Mouse (Mus musculus) ovary, adult 18-20 months (tissue): Measurements from ENCODE around the gene Cttn.

Source experiments
- DNase-seq: peaks from one replicate; pipeline ENCODE4 v3.0.0; 2022; ENCODE audit warnings: low spot score, mixed read lengths

Cttn gene

GRCm38 (mm10) chr7:144449637-144450570 is 20.9 kb downstream of the Cttn start:
- peak; percentile 75 for DNase-seq

GRCm38 (mm10) chr7:144448186-144448585 is 22.6 kb downstream of the Cttn start:
- DNase-seq: no peak

GRCm38 (mm10) chr7:144447146-144447545 is 23.7 kb downstream of the Cttn start:
- no peak for DNase-seq

DNA sequence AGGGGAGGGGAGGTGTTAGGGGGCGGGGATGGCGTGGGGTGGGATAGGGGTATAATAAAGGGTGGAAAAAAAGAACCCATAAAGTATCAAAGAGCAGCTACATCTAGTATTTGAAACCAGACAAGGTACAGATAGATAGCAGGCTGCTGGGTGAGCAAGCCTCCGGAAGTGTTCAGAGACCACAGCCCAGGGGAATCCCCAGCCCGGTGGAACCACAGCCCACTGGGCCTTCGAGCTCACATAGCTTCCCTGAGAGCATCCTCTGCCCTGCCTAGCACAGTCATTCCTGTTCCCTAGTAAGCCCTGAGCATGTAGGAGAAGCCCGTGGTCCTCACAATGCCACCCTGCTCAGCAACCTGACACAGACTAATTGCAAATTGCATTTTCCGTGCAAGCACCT is 26.0 kb downstream of the Cttn start:
- DNase-seq: no peak

- no peak for DNase-seq
Measured at GRCm38 (mm10) chr7:144441976-144442375, 28.8 kb downstream of the Cttn start.

DNA sequence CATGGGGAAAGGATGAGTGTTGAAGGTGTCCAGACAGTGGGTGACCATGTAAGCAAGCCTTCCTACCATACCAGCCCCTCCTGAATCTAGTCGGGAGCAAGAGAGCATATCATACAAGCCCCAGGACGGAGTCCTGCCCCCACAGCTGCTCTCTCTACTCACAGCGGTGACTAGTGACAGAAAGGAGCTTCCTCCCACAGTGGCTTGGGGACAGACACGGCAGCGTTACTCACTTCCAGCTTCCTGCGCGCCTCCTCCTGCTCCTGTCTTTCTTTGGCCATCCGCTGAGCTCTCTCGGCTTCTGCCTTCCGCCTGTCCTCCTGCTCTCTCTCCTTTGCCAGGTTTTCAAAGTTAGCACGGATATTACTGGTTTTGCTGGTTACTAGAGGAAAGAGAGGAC is 29.3 kb downstream of the Cttn start:
- no peak for DNase-seq

GRCm38 (mm10) chr7:144438811-144439210 is 32.0 kb downstream of the Cttn start:
- peak; percentile 54 for DNase-seq

- no peak for DNase-seq
Measured at GRCm38 (mm10) chr7:144432920-144433319, 37.9 kb downstream of the Cttn start.

DNA sequence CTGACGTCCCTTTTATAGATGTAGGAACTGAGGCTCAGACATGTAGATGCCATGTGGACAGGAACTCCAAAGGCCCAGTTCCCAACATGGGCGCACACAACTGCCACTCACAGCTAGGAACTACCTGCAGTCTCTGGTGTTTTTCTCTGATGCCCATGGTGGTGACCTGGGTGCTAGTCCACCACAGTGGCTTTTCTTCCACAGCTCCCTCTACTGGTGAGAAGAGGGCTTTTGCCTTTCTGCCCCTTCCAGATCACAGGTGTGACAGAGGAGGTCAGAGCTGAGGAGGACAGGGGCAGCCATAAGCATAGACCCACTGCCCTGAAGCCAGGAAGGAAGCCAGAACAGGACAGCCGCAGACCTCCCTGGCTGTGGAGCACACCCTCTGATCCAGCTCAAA is 43.3 kb downstream of the Cttn start:
- DNase-seq: no peak

DNA sequence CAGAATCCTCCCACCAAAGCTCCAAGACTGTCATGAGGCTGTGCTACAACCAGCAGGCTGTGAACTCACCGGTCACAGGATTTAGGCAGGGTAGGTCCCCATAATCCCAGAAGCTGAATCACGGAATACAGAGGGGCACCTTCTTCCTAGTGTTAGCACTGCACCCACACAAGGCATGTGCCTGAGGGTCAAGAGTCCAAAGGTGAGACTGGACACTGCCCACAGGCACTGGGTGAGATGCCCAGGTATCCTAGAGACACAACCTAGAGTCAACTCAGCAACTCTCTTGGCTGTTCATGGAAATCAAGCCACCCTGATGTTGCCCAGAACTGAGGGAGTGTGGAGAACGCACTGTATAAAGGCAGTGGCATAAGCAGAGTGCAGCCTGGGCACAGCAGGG is 44.2 kb downstream of the Cttn start:
- DNase-seq: no peak

DNA sequence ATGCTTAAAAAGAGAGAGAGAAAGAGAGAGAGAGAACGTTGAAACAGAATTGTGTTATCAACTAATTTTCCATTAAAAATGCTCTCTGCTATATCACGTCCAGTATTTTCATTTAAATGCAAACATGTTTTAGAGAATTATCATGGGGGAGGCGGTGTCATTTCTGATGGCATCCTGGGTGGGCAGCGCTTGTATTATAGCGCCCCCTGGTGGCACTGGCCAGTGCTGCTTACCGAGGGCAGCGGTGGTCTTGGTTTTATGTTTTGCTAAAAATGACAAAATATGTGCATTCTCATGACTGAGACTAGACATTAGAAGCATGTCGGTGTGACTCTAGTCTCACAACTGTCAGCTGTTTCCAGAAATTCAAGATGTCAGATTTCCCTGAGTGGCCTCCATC is 44.9 kb downstream of the Cttn start:
- DNase-seq: no peak

GRCm38 (mm10) chr7:144421478-144421877 is 49.3 kb downstream of the Cttn start:
- DNase-seq: no peak

- no peak for DNase-seq
Measured at GRCm38 (mm10) chr7:144420552-144420951, 50.3 kb downstream of the Cttn start.

GRCm38 (mm10) chr7:144417644-144418343 is 53.0 kb downstream of the Cttn start:
- DNase-seq: peak; percentile 67

- DNase-seq: no peak
Measured at GRCm38 (mm10) chr7:144417234-144417633, 53.6 kb downstream of the Cttn start.

DNA sequence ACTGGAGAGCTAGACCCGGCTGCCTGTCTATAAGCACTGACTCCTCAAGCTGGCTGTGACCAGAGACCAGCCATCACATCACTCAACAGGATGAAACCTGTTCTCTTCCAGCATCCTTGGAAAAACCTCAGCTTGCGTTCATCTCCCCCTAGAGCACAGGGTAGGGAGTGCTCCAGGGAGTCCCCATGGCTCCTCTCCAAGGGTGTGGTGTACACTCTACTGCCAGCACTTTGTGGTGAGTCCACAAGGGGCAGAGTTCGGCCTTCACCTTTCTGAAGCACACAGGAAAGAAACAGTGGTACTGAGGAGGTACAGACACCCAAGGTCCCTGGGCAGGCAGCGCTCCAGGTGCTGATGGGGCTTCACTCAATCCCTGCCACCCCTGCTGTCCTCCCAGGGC is 55.0 kb downstream of the Cttn start:
- DNase-seq: no peak

DNA sequence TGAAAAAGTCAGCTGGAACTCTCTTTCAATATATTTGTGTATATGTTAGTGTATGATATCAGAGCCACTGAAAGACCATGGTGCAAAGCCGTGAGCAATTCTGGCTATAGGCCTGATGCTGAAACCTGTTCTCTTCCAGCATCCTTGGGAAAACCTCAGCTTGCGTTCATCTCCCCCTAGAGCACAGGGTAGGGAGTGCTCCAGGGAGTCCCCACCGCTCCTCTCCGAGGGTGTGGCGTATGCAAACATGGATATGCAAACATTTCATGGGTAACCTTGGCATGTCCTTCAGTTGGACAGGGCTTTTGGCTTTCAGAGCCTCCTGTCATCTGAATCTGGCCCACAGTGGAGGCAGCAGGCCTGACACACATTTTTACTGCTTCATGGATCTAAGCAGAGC is 56.2 kb downstream of the Cttn start:
- DNase-seq: no peak

DNA sequence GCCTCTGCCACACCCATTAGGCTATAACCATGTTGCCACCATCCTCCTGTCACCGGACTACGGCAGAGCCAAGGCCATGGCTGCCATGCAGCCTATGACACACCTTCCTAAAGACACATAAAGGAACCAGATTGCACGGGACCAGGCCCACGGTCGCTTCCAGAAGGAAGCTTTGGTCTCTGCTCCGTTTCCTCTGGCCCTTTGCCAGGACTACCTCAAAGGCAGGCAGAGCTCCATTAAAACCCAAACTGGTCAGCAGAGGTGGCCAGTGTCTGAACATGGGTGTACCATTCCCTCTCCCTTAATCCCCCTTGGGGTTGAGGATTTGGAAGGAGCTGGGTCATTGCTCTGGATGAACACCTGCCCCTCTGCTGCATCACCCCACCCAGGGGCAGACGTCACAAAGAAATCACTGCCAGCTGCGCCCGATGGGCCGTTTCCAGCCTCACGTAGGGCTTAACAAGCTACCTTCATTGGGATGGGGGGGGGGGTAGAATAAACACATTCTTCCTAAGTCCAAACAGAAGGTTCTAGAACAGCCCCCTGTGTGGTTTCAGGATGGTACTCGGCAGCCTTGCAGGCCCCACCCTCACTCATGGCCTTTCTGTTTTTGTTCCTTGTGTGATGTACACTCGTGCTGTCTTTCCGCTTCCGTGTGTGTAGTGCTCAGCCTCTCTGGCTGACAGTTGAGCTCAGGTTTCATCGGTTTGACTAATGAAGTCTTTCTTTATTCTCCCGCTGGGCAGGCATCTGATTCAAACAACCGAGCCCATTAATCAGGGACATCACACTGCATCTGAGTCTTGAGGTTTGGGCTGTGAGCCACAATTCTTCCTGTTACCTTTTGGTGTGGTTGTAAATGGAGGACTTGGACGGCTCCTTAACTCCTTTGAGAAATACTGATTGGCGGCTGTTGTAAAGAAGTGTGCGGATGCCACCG is 58.6 kb downstream of the Cttn start:
- no peak for DNase-seq

DNA sequence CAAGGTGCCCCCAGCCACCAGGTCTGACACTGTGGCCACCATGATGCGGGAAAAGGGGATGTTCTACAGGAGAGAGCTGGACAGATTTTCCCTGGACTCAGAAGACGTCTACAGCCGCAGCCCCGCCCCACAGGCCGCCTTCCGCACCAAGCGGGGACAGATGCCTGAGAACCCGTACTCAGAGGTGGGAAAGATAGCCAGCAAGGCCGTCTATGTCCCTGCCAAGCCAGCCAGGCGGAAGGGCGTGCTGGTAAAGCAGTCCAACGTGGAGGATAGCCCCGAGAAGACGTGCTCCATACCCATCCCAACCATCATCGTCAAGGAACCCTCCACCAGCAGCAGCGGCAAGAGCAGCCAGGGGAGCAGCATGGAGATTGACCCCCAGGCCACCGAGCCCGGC is 61.1 kb downstream of the Cttn start:
- DNase-seq: no peak

GRCm38 (mm10) chr7:144408464-144409000 is 62.3 kb downstream of the Cttn start:
- DNase-seq: no peak

- no peak for DNase-seq
Measured at GRCm38 (mm10) chr7:144407675-144408074, 63.1 kb downstream of the Cttn start.

- no peak for DNase-seq
Measured at GRCm38 (mm10) chr7:144402492-144402891, 68.3 kb downstream of the Cttn start.
